Comparison of ENCODE assay signal across 9 mouse cellular contexts in genomic region chr4:58545888-58546432, GRCm38 (mm10). TPM values are rescaled to one million over a fixed set of nuclear protein-coding genes. Genes with fewer than 3 reads are reported as not detected.
DNase-seq lines count a peak whose midpoint lies in the region; ATAC-seq and TF ChIP-seq lines count a peak whose summit lies in the region.
"Had no signal": no experiment of that assay in that cellular context is flagged by ENCODE, and none has a peak within 500 bp of the region (broad histone marks: within the 10 kb centered on the region; RNA-seq: fewer than 3 reads in every experiment).

No protein-coding gene starts in this region.

- no peak for ATAC-seq in heart, embryonic 15.5 days (replicated peaks; ENCODE audit: insufficient number of reproducible peaks, insufficient read depth, low FRiP score, low read depth)
- peak; percentile 27; the same call in 1 of the 2 replicates for ATAC-seq in limb, embryonic 14.5 days (ENCODE audit: low FRiP score, low read depth)

- no peak for TF ChIP-seq CTCF in C2C12 (IDR thresholded peaks at IDR 0.05; ENCODE audit: control insufficient read depth, insufficient read depth, insufficient read length)

- peaks cover 27% of the 10 kb centered on the region for H3K4me1 ChIP-seq in heart, embryonic 15.5 days (replicated peaks)
- H3K4me1 ChIP-seq in limb, embryonic 14.5 days (ENCODE audit: control insufficient read depth, insufficient read depth, low read length): peaks cover 54% of the 10 kb centered on the region

- H3K4me2 ChIP-seq in heart, embryonic 15.5 days: no peak overlapping the region
- no peak overlapping the region for H3K4me2 ChIP-seq in limb, embryonic 14.5 days (replicated peaks; ENCODE audit: low read depth, low read length, severe bottlenecking)

- no peaks in the 10 kb centered on the region for H3K9me3 ChIP-seq in heart, embryonic 15.5 days (replicated peaks)
- H3K9me3 ChIP-seq in limb, embryonic 14.5 days (ENCODE audit: control insufficient read depth, low read length): no peaks in the 10 kb centered on the region

- no peak overlapping the region for H3K9ac ChIP-seq in heart, embryonic 15.5 days
- H3K9ac ChIP-seq in limb, embryonic 14.5 days (ENCODE audit: low read depth, low read length, severe bottlenecking): no peak overlapping the region

- peaks cover 26% of the 10 kb centered on the region for H3K79me3 ChIP-seq in C2C12 (ENCODE audit: low read depth)

- H3ac ChIP-seq in C2C12 (ENCODE audit: control insufficient read depth, insufficient read length, low read depth): no peak overlapping the region

- no peaks in the 10 kb centered on the region for H3K27me3 ChIP-seq in C2C12 (ENCODE audit: control insufficient read depth, insufficient read depth, insufficient read length)
- H3K27me3 ChIP-seq in heart, embryonic 15.5 days: no peaks in the 10 kb centered on the region
- no peaks in the 10 kb centered on the region for H3K27me3 ChIP-seq in limb, embryonic 14.5 days (ENCODE audit: control insufficient read depth, insufficient read depth, low read length)

- no peak for TF ChIP-seq POLR2A in limb, embryonic 14.5 days (IDR thresholded peaks at IDR 0.05; ENCODE audit: borderline replicate concordance, extremely low read depth, insufficient read depth, insufficient read length)

- peak; percentile 63 for DNase-seq in adrenal gland, adult 2 months
- no peak for DNase-seq in adrenal gland, postnatal 25 days
- no peak for DNase-seq in limb, embryonic 14.5 days (ENCODE audit: low spot score)
- no peak for DNase-seq in frontal cortex, postnatal 10 days (ENCODE audit: low spot score in 2 of 2)
- DNase-seq in gastrocnemius, postnatal 4 days (ENCODE audit: low spot score in 2 of 2): no peak
- no peak for DNase-seq in gastrocnemius, adult 18-20 months (ENCODE audit: low spot score)
- DNase-seq: layer of hippocampus, postnatal 36 days had no signal

- H3K4me3 ChIP-seq in C2C12 (ENCODE audit: insufficient read depth, poor library complexity, severe bottlenecking): no peak overlapping the region
- H3K4me3 ChIP-seq in heart, embryonic 15.5 days: no peak overlapping the region
- H3K4me3 ChIP-seq in limb, embryonic 14.5 days (replicated peaks; ENCODE audit: low read length): no peak overlapping the region

- 30% methylated on average over 9 of the region's 9 CpGs for WGBS in heart, embryonic 15.5 days
- 41% methylated on average over 9 of the region's 9 CpGs for WGBS in limb, embryonic 14.5 days

- peaks cover 85% of the 10 kb centered on the region for H3K79me2 ChIP-seq in C2C12 (ENCODE audit: control insufficient read depth, insufficient read depth)

- peaks cover 50% of the 10 kb centered on the region for H3K36me3 ChIP-seq in C2C12 (ENCODE audit: control insufficient read depth, insufficient read depth)
- H3K36me3 ChIP-seq in heart, embryonic 15.5 days: no peaks in the 10 kb centered on the region
- H3K36me3 ChIP-seq in limb, embryonic 14.5 days (ENCODE audit: control insufficient read depth, insufficient read depth, low read length): peaks cover 65% of the 10 kb centered on the region

- H3K27ac ChIP-seq in heart, embryonic 15.5 days: peak overlapping the region; percentile 27; the same call in 1 of the 2 replicates
- no peak overlapping the region for H3K27ac ChIP-seq in limb, embryonic 14.5 days (replicated peaks; ENCODE audit: low read depth, low read length)

TF ChIP-seq in C2C12, 6 proteins besides CTCF, POLR2A, EP300 and RAD21:
- TF ChIP-seq USF1 (IDR thresholded peaks at IDR 0.05; ENCODE audit: low read depth) (no peak), MYOD1 (IDR thresholded peaks at IDR 0.05; ENCODE audit: control insufficient read depth, insufficient read length, low read depth) (peak; percentile 17)

RNA-seq across cellular contexts. Expression of gene Lpar1, which starts 7.7 kb away (rescaled TPM):
- total RNA-seq in adrenal gland, adult 2 months (2021): 10 to 100 TPM; 14.6 to 24.4 TPM
- polyA plus RNA-seq in adrenal gland, adult 2 months (2012; rRNA removed): 10.4 and 21.7 TPM in 2 replicates
- total RNA-seq in adrenal gland, postnatal 25 days (2021): 12.1 and 14.8 TPM in 2 replicates
- polyA plus RNA-seq in C2C12 (2012; fragmentation: generic; extraction: Trizol): 14.4 TPM
- 18.7 and 22.5 TPM in 2 replicates for polyA plus RNA-seq in heart, embryonic 15.5 days (2015; fragmentation: Nextera tagmentation; extraction: Ambion mirVana)
- polyA plus RNA-seq in limb, embryonic 14.5 days (2012; rRNA removed): 90.8 and 114 TPM in 2 replicates
- 161 and 187 TPM in 2 replicates for polyA plus RNA-seq in limb, embryonic 14.5 days (2014; fragmentation: Nextera tagmentation; extraction: Ambion mirVana)
- 10 to 100 TPM; 71.7 to 74.5 TPM for total RNA-seq in gastrocnemius, postnatal 4 days (2021)
- 10 to 100 TPM in 1 of 2 experiments, 1 to 10 TPM in 1; 4.4 to 10.2 TPM for total RNA-seq in gastrocnemius, adult 18-20 months (2021)
